Mouse (Mus musculus) megakaryocyte, adult 5-6 weeks (primary cell): ENCODE measurements around the gene Spag17. TPM values are rescaled to one million over a fixed set of nuclear protein-coding genes. Genes with fewer than 3 reads are reported as not detected.

ENCODE experiments used
- ATAC-seq: 2 replicates; pipeline ENCODE4 v1.8.0; 2016; ENCODE audit warnings: mild to moderate bottlenecking, inconsistent platforms; ENCODE audit not compliant: poor library complexity, severe bottlenecking
- total RNA-seq, 2 experiments: library from RNA; stranded (forward) in 1 of 2; stranded (reverse) in 1 of 2; fragments of 153-499, 151-499 nt in 1 of 2; fragments of 221-1000, 200-1000 nt in 1 of 2; gene quantifications; 2 replicates each; pipeline versions ENCODE4 v1.2.3 to v1.2.4; 2015 to 2017

Gene Spag17
- total RNA-seq, 2 experiments from 2014 or later, result not detected

DNA sequence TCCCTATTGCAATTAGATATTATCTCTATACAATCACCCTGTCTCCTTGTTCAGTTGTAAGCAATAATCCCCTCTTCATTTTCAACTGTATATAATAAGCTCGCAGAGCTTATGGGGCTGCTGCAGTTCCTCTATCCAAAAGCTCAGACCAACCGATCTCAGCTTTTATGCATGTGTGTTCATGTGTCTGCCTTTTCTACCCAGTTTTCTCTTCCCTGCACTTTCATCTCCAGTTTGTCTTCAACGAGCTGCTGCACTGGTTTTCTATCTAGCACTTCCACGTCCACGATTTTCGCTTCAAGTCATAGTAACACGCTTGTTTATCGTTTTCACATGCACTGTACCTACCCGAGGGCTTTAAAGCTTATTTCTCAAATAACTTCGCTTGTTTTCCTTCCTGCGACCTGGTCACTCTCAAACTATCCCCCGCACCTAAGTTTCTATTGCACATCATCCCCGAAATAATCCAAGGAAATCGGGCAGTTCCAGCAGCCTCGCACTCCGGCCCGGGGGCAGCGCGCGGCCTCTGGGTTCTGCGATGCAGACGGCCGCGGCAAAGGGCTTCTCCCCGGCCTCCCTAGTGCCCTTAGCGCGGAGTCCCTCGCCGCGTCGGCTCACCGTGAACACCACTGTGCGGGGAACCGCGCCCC is 276.6 kb downstream of the Spag17 start:
- no peak for ATAC-seq

GRCm38 (mm10) chr3:100162315-100163105 is 277.3 kb downstream of the Spag17 start, which contains the start of the genes Gdap2 and Wdr3:
Gene Gdap2 (plus strand): TSS chr3:100162381.
Gene Wdr3 (minus strand): TSS chr3:100162407.
- ATAC-seq, result peak; percentile 91

DNA sequence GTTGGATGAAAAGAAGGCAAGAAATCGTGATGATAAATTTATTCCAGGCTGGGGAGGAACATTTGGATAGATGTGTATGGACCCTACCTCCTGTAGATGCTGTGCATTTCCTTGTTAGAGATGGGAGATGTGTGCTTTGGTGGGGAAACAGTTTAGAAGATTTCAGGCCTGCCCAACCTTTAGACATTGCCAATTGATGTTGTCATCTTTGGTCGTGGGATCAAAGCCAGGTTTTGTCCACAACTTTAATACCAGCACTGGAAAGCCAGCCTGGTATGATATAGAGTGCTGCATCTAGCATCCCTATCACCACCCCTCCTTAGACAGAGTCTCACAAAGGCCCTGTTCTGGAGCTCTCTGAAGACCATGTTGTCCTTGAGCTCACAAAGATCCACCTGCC is 278.4 kb downstream of the Spag17 start:
- no peak for ATAC-seq

DNA sequence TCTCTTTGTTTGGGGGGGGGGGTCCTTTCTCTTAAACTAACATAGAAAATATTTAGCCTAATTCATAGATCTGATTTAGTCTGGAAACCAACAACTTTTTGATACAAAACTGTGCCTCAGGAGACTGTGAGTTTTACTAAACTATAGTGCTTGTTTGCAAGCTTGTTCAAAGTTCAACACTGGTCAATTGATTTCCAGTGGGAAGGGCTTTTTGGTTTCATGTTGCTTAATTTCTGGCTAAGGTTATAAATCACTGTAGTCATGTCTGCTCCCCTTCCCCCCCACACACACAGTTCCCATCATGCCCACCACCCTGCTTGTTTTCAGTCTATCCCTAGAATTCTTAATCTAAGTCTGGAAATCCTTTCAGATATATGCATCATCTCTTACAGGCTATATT is 279.8 kb downstream of the Spag17 start:
- ATAC-seq, result no peak

- ATAC-seq, result peak; percentile 93
These were observed 290.8 kb downstream of the Spag17 start for GRCm38 (mm10) chr3:100176031-100176430.

- ATAC-seq, result no peak
These were observed 295.3 kb downstream of the Spag17 start for GRCm38 (mm10) chr3:100180471-100180870.

DNA sequence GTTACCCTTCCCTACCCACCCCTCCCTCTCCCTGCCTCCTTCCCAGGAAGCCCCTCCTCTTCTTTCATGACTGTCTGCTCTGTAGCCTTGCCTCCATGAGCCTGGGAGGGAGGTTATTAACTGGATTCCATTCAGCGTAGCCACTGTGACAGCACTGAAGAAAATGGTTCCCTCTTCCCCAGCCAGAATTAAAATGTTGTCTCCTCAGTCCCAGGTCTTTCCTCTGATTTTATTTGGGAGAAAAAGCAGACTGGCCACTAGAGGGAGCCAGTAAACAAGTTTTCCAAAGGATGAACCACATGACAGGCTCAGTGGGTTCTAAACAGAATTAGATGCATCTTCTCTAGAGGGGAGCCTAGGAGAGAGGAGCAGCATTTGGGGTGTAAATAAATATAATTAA is 304.2 kb downstream of the Spag17 start:
- peak; percentile 57 for ATAC-seq

DNA sequence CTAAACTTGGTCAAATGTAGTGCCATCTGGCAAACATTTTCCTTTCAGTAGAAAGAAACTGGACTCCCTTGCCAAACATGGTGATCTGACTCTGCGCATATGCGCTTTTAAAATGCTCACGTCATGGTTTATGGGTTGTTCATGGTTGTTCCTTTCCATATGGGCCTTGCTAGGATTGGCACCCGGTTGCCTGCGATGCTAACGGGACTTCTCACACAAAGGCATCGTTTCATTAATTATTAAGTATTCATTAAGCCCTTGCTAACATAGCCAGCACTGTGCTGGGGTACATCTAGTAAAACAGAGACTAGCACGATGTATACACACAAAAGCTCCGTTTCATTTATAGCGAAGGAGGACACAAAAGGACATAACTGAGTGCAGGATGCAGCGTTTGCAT is 304.7 kb downstream of the Spag17 start:
- no peak for ATAC-seq
